Mouse (Mus musculus) G1E-ER4 (cell line): ENCODE results near the gene Susd4. TPM values are rescaled to one million over a fixed set of nuclear protein-coding genes. Genes with fewer than 3 reads are reported as not detected.

Source experiments
- GATA1 ChIP-seq: IDR thresholded peaks from one replicate; pipeline ENCODE4 v1.8.0; 2012; ENCODE audit warnings: low read length, inconsistent platforms
- polyA plus RNA-seq: library from polyadenylated mRNA; stranded (reverse); fragments of >175 nt; gene quantifications from 2 replicates; pipeline ENCODE4 v1.2.3, GENCODE M21; 2012

The Susd4 gene
- polyA plus RNA-seq, 1 experiment, result not detected

DNA sequence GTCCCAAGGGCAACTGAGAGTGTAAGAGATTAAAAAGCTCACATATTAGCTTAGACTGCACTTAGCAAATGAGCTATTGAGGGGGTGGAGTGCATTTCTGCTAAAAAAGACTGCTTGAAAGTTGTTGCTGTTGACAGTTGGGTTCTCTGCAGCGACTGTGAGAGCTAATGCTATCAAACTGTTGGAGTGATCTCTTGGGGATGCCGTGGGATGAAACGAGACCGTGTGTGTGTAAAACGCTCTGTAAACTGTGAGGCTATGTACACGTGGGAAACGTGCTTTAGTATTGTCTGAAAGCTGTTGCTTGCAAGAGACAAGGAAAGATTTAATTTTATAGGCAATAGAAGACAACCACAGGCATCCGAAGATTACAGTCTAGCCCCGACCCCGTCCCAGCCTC lies 59.1 kb downstream of the Susd4 start:
- no peak for TF ChIP-seq GATA1

DNA sequence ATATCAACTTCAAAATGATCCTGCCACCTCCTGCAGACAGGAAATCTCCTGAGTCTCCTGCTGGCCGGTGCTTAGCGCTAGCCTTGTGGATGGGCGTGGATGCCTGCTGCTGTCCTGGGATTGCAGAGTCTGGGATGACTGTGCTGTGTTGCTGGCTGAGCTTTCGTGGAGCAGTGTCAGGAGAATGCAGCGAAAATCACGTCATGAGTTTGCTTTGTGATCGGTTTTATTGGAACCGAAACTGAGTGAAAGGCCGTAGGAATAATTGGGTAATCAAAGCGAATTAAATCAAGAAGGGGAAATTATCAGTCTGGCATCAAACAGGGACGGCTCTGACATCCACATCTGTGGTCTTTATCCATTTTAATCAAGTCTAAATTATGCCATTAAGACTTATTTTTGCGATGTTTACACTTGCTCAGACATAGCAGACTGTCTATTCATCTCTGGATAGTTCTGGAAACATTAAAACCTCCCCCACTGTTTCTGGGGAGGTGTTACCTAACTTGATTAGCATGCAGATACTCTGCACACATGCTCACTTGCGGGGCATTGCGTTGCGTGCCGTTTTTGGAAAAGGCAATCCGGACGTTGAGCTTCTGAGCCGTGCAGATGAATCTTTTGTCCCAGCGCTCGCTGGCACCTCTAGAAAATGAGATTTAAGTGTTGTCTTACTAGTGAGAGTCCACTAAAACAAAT lies 60.2 kb downstream of the Susd4 start:
- TF ChIP-seq GATA1, result no peak

- TF ChIP-seq GATA1, result no peak
Observed at GRCm38 (mm10) chr1:182826557-182826956, 62.9 kb downstream of the Susd4 start.

GRCm38 (mm10) chr1:182838061-182838460 lies 74.4 kb downstream of the Susd4 start:
- no peak for TF ChIP-seq GATA1

GRCm38 (mm10) chr1:182839332-182839929 lies 75.8 kb downstream of the Susd4 start:
- no peak for TF ChIP-seq GATA1

DNA sequence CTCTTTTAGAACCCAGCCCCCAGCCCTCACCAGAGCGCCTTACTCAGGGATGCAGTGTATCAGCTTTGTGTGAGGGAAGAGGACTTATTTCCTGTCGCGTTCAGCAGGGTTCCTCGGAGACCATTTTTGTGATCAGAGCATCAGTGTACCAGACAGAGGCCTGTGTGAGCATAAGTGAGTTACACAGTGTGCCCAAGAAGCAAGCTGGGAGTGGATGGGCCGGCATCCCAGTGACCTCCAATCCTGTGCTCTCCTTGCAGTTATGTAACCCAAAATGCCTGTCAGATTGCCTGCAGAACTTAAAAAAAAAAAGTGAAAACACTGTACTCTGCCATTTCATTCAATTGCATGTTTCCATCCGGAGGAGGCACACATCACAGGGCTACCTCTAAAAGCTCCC lies 76.4 kb downstream of the Susd4 start:
- no peak for TF ChIP-seq GATA1

DNA sequence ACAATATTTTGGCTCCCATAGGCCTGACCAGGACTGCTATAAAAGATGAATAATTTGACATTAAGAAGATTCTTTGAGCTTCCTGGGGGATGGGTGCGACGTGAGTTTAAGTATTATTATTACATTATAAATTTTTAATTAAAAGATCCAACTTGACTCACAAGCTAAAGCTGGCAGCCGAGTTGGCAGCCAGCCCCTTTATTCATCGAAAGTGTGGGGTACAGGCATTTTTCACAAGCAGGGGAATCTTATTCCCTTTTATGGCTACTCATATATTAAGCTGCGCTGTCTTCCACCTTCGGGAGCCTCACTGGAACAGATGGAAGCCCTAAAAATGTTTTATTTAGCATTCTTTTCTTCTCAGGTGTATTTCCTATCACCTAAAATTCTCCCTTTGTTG lies 76.9 kb downstream of the Susd4 start:
- no peak for TF ChIP-seq GATA1

DNA sequence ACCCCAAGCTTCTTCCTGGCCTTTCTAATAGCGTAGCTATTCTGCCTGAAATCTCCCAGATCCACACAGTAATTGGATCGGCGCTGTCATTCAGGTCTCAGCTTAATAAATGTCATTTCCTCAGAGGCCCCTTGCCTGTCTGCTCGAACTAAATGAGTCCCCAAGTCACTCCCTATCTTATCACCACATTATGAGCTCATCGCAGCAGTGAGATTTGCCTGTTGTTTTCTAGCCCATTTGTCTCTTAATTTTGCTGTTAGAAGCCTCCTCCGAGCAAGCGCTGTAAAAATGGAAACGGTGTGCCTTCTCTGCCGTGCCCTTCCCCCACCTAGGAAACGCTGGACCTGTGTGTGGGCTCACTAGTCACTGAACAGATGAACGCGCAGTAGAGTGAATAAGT lies 85.9 kb downstream of the Susd4 start:
- no peak for TF ChIP-seq GATA1

DNA sequence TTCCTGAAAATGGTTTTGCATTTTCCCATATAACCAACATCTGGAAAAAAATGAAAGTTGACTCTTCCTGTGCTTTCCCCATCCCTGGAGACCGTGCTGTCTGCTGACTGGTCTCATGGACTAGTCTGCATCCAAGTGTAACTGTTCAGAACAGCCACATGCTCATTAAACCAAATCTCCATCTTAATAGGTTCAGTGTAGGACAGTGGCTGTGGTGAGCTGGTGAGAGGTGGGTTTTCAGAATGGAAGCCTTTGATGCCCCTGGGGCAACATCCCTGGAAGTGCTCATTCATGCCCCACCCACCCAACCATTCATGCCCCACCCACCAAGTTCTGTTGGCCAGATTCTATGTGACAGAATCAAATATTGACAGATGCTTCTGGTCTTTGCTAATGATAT lies 86.4 kb downstream of the Susd4 start:
- TF ChIP-seq GATA1, result no peak

- TF ChIP-seq GATA1, result no peak
Observed at GRCm38 (mm10) chr1:182852158-182852557, 88.5 kb downstream of the Susd4 start.

DNA sequence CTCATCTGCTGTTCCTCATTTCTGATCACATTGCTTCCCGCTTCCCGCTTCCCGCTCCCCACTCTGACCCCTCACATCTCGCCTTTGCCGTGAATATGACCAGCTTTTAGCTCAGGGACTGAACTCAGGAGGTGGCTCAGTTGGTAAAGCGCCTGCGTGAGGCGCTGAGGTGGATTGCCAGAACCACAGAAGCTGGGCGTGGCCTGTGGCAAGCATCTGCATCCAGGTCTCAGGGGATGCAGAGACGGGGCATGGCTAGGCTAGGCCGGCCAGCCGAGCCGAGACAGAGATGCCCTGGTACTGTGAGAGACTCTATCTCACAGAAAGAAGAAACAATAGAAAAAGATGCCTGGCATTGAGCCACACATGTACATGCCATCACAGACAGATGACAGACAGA lies 93.0 kb downstream of the Susd4 start:
- no peak for TF ChIP-seq GATA1

DNA sequence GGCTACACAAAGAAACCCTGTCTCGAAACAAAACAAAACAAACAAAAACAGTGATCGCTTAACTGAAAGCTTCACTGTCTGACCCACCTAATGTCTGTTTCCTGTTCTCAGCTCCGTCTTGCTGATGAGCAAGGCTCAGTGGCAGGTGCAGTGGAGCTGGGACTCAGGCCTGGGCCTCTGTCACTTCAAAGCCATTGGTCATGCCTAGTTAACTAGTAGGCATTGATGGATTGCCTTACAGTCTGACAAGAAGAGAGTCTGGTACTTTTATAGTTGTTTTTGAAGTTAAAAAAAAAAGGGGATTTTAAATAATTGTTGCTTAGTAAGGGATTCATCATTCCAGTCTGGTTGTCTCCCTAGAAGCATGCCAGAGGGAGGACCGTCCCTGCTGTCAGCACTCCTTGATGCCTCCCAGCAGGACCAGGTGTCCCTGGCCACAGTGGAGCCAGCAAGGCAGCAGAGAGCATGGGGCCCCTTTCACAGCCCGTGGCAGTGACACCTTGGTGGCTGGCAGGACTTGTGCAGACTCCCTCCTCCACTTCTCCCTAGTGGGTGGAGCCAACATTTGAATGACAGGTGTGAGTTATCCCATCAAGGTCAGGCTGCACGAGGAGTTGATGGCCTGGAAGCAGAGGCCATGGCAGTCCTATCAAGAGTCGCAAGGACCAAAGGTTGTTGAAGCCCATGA lies 98.2 kb downstream of the Susd4 start:
- TF ChIP-seq GATA1, result no peak

- no peak for TF ChIP-seq GATA1
Observed at GRCm38 (mm10) chr1:182863396-182863795, 99.7 kb downstream of the Susd4 start.

DNA sequence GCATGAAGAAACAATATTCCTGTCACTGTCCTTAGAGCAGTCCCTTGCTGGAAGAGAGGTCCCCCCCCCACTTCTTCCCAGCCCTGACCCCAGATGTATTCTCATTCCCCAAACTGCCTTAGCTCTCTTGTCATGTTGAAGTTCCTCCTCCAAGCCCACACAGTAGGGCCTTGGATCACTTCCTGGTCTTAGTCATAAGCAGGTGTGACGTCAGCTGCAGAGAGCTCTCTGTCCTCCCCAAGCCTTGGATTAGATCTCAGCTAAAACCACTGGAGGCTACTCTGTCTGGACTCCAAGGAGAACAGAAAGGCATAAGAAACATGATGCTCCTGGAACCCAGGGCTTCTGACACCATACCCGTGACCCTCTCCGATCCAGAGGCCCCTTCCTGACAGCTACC lies 104.2 kb downstream of the Susd4 start:
- no peak for TF ChIP-seq GATA1

- no peak for TF ChIP-seq GATA1
Observed at GRCm38 (mm10) chr1:182868432-182869113, 104.9 kb downstream of the Susd4 start.

- TF ChIP-seq GATA1, result no peak
Observed at GRCm38 (mm10) chr1:182869114-182869456, 105.4 kb downstream of the Susd4 start.
